18 mouse cellular contexts compared by ENCODE assay signal in genomic region chr14:114842327-114842726, GRCm38 (mm10).
DNase-seq lines count a peak whose midpoint lies in the region; ATAC-seq and TF ChIP-seq lines count a peak whose summit lies in the region.
"Had no signal": no experiment of that assay in that cellular context is flagged by ENCODE, and none has a peak within 500 bp of the region (broad histone marks: within the 10 kb centered on the region; RNA-seq: fewer than 3 reads in every experiment).

No protein-coding gene starts in this region.

- H3K36me3 ChIP-seq in heart, embryonic 12.5 days: no peaks in the 10 kb centered on the region
- H3K36me3 ChIP-seq in heart, embryonic 10.5 days: no peaks in the 10 kb centered on the region
- H3K36me3 ChIP-seq in lung, embryonic 14.5 days (ENCODE audit: insufficient read depth): no peaks in the 10 kb centered on the region
- H3K36me3 ChIP-seq: embryonic facial prominence, embryonic 13.5 days; forebrain, embryonic 12.5 days; hindbrain, embryonic 10.5 days had no signal

- DNase-seq in heart, embryonic 10.5 days (ENCODE audit: low spot score): no peak
- DNase-seq in lung, embryonic 14.5 days: no peak
- DNase-seq in lung, adult 2 months: no peak
- DNase-seq in lung, postnatal 36 days: peak; percentile 3
- no peak for DNase-seq in lung, postnatal 14 days
- DNase-seq in urinary bladder, adult 18-20 months (ENCODE audit: low spot score in 2 of 2): no peak
- DNase-seq: adrenal gland, postnatal 10 days; cerebellum, adult 11-12 months; cerebellum, adult 9-10 months; cerebellum, postnatal 25 days; gastrocnemius, postnatal 10 days; heart, adult 18-20 months had no signal

- no peaks in the 10 kb centered on the region for H3K27me3 ChIP-seq in heart, embryonic 12.5 days (replicated peaks)
- H3K27me3 ChIP-seq in heart, embryonic 10.5 days (ENCODE audit: insufficient read depth, poor library complexity, severe bottlenecking): no peaks in the 10 kb centered on the region
- no peaks in the 10 kb centered on the region for H3K27me3 ChIP-seq in lung, embryonic 14.5 days (ENCODE audit: insufficient read depth, low read length)
- H3K27me3 ChIP-seq: embryonic facial prominence, embryonic 13.5 days; forebrain, embryonic 12.5 days had no signal

- H3K4me1 ChIP-seq in heart, embryonic 12.5 days (replicated peaks): peaks cover 3% of the 10 kb centered on the region; the same call in 1 of the 2 replicates
- H3K4me1 ChIP-seq in heart, embryonic 10.5 days: no peaks in the 10 kb centered on the region
- H3K4me1 ChIP-seq in lung, embryonic 14.5 days (ENCODE audit: insufficient read depth): no peaks in the 10 kb centered on the region
- H3K4me1 ChIP-seq in lung, adult 2 months (ENCODE audit: control insufficient read depth, insufficient read depth, low read length): no peaks in the 10 kb centered on the region

- 0 out of 2 replicates have a peak, but pooled peaks have one; percentile 29 for ATAC-seq in heart, embryonic 12.5 days (ENCODE audit: insufficient number of reproducible peaks, low FRiP score)
- peak; percentile 85 for ATAC-seq in lung, embryonic 14.5 days (ENCODE audit: insufficient read depth)
- ATAC-seq: forebrain, embryonic 16.5 days had no signal

- TF ChIP-seq POLR2A in lung, adult 2 months (IDR thresholded peaks at IDR 0.05; ENCODE audit: borderline replicate concordance, extremely low read depth, low read depth, low read length): no peak

- no peak overlapping the region for H3K4me2 ChIP-seq in heart, embryonic 12.5 days
- H3K4me2 ChIP-seq in lung, embryonic 14.5 days: peak overlapping the region; percentile 40
- H3K4me2 ChIP-seq: embryonic facial prominence, embryonic 13.5 days; forebrain, embryonic 12.5 days; heart, embryonic 11.5 days had no signal

- WGBS in heart, embryonic 12.5 days: 64% methylated on average over 8 of the region's 8 CpGs
- WGBS in heart, embryonic 10.5 days: 74% methylated on average over 8 of the region's 8 CpGs
- WGBS in lung, embryonic 14.5 days: 52% methylated on average over 8 of the region's 8 CpGs
- 64% methylated on average over 8 of the region's 8 CpGs for WGBS in lung, adult 2 months

- no peak overlapping the region for H3K4me3 ChIP-seq in heart, embryonic 12.5 days
- H3K4me3 ChIP-seq in heart, embryonic 10.5 days: no peak overlapping the region
- peak overlapping the region; percentile 10; the same call in 1 of the 2 replicates for H3K4me3 ChIP-seq in lung, embryonic 14.5 days (ENCODE audit: low read depth, low read length)
- no peak overlapping the region for H3K4me3 ChIP-seq in lung, adult 2 months (replicated peaks; ENCODE audit: extremely low read depth, low read depth, low read length)
- H3K4me3 ChIP-seq: embryonic facial prominence, embryonic 13.5 days; forebrain, embryonic 12.5 days; hindbrain, embryonic 10.5 days had no signal

- H3K9me3 ChIP-seq in heart, embryonic 12.5 days (replicated peaks): no peaks in the 10 kb centered on the region
- no peaks in the 10 kb centered on the region for H3K9me3 ChIP-seq in heart, embryonic 10.5 days
- no peaks in the 10 kb centered on the region for H3K9me3 ChIP-seq in lung, embryonic 14.5 days (ENCODE audit: low read depth, low read length)
- H3K9me3 ChIP-seq: embryonic facial prominence, embryonic 13.5 days; forebrain, embryonic 12.5 days; hindbrain, embryonic 10.5 days had no signal

- TF ChIP-seq CTCF in lung, embryonic 14.5 days (IDR thresholded peaks at IDR 0.05; ENCODE audit: low read depth): no peak
- TF ChIP-seq CTCF in lung, adult 2 months (IDR thresholded peaks at IDR 0.05; ENCODE audit: insufficient read depth, low read length): no peak

- no peak overlapping the region for H3K27ac ChIP-seq in heart, embryonic 12.5 days (ENCODE audit: poor library complexity, severe bottlenecking)
- H3K27ac ChIP-seq in heart, embryonic 10.5 days: no peak overlapping the region
- H3K27ac ChIP-seq in lung, embryonic 14.5 days (ENCODE audit: low read depth): no peak overlapping the region
- H3K27ac ChIP-seq: embryonic facial prominence, embryonic 13.5 days; forebrain, embryonic 12.5 days; hindbrain, embryonic 10.5 days had no signal

- no peak overlapping the region for H3K9ac ChIP-seq in heart, embryonic 12.5 days
- no peak overlapping the region for H3K9ac ChIP-seq in lung, embryonic 14.5 days
- H3K9ac ChIP-seq: embryonic facial prominence, embryonic 13.5 days; forebrain, embryonic 12.5 days had no signal
